Mouse (Mus musculus): ENCODE measurements around the gene Yod1.

DNA sequence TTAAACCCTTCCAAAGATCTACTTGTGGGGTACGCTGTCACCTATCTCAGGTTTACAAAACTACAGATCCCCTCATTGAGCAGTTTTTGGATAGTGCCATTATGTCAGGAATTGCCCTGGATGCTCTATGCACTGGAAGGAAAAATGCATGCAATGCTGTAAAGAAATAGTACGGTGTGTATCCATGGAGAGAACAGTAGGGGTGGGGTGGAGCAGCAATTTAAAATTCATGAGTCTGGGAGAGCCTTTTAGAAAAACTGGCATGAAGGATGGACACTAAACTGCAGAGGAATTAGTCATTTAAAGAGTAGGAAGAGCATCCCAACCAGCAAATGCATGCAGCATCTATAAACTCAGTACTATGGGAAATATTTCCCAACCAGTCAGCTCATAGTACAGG, 9.3 kb downstream of the Yod1 start:
- no peak for TF ChIP-seq CTCF (conservative IDR thresholded peaks at IDR 0.05; ENCODE audit: low read length)
- TF ChIP-seq POU5F1 (IDR thresholded peaks at IDR 0.05; ENCODE audit: borderline replicate concordance, low read length) = no peak
- TF ChIP-seq NANOG (IDR thresholded peaks at IDR 0.05; ENCODE audit: borderline replicate concordance, low read length) = no peak
